Mouse (Mus musculus): ENCODE measurements around the gene Rpl18a. TPM values are rescaled to one million over a fixed set of nuclear protein-coding genes. Genes with fewer than 3 reads are reported as not detected.
"Not testable (repeated sequence)": the region's sequence is repeated elsewhere in the genome, so short reads cannot be mapped to it uniquely, and the experiment has no call there.

Rpl18a gene
- total RNA-seq, 4 experiments from 2014 or later = 935 to 1,159 (median 1,025) TPM

DNA sequence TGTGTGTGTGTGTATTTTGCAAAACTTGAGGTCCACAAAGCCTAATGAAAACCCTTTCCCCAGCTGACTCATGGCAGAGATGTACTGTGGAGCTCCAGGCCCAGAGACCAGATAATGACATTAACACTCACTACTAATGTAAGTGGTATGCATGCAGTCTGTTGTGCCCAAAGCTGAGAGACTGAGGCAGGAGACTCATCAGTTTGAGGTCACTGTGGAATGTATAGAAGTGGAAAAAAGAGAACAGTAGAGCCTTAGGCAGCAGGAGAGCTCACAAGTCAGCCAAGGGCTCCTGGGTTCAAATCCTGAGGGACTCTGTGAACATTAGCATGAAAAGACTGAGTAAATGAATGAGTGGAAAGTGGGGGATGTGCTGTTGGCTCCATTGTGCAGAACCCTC is 6.4 kb upstream of the Rpl18a start:
- no peak for DNase-seq (ENCODE audit: low spot score in 2 of 2)

DNA sequence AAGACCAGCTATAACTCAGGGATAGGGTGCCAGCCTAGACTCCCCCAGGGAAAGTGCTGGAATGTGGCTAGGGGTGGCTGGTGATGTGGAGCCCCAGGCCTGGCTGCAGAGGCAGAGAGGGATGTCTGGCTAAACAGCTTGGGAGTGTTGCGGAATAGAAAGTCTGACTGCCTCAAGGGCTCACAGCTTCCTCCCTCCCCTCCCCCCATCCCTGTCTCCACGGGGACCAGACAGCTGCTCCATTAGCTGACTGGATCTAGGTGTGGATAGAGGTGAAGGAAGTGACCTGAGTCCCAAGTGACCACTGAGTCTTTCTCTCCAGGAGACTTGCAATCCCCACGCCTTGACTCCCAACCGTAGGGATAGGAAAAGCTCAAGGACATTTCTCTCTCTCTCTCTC is 5.9 kb upstream of the Rpl18a start:
- no peak for DNase-seq (ENCODE audit: low spot score in 2 of 2)

- no peak for DNase-seq (ENCODE audit: low spot score in 2 of 2)
These were observed 5.0 kb upstream of the Rpl18a start for GRCm38 (mm10) chr8:70902211-70902610.

DNA sequence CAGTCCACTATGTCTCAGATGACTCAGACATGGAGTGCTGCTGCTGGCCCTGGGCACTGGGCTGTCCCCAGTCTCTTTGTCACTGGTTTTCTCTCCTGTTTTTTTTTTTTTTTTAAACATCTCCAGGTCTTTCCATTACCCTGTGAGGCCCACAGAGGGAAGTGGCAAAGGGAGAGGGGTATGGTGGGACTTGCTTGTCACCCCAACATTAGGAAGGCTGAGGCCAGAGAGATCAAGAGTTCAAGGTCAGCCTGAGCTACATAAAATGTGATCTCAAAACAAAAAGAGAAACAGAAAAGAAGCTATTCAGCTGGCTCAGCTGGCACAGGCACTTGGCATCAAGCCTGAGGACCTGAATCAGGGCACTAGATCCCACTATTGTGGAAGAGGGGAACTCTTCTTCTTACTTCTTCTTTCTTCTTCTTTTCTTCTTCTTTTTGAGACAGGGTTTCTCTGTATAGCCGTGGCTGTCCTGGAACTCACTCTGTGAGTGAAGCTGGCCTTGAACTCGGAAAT is 3.7 kb upstream of the Rpl18a start:
- DNase-seq (ENCODE audit: low spot score in 2 of 2) = no peak

DNA sequence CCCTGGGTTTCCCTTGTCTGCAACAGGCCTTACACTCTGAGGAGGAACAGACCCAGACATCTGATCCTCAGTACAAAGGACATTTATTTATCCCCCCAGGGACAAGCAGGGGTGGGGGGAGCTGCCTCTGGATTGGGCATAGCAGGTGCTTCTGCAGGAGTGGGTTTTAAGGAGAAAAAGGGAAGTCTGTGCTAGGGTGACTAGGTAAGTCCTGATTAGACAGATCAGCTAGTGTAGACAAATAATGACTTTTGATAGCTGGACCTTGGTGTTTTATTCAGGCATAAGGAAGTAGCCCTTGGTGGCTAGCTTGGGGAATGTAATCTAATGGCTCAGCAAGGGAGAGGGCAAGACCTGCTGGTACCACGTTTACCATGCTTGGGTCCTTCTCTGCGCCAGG is 2.0 kb upstream of the Rpl18a start:
- no peak for DNase-seq (ENCODE audit: low spot score in 2 of 2)

DNA sequence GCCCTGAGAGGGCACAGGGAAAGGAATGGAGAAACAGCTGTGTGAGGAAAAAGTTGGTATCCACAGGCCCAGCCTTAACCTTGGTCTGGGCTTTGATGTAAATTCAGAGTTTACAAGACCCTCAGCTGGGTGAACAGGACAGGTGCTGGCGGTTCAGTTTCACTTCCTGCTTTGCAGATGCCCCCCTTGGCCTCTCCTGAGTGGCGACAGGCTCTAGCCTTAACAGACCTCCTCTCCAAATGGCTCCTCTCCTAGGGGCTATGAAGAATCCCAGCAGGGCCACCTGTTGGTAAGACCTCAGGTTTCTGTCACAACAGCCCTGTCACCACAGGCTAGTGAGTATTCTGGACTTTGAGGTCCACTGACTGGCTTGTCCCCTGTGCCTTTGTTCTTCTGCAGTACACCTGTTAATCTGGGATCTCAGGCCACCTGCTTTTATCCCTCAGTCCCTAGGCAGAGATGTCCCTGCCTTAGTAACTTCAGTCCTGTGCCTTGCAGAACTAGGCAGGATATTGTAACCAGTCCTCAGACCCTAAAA is 1.5 kb upstream of the Rpl18a start:
- DNase-seq (ENCODE audit: low spot score in 2 of 2) = no peak

GRCm38 (mm10) chr8:70897681-70898413 is 635 bp upstream of the Rpl18a start:
- peak; percentile 72 to 74 for DNase-seq (ENCODE audit: low spot score in 2 of 2)

- no peak for DNase-seq (ENCODE audit: low spot score in 2 of 2)
These were observed 744 bp downstream of the Rpl18a start for GRCm38 (mm10) chr8:70896316-70897020.

- not testable (repeated sequence) for DNase-seq (ENCODE audit: low spot score in 2 of 2)
These were observed 1.5 kb downstream of the Rpl18a start for GRCm38 (mm10) chr8:70895571-70896259.

GRCm38 (mm10) chr8:70894771-70895545 is 2.3 kb downstream of the Rpl18a start:
- DNase-seq (ENCODE audit: low spot score in 2 of 2) = no peak

- DNase-seq (ENCODE audit: low spot score in 2 of 2) = no peak
These were observed 2.9 kb downstream of the Rpl18a start for GRCm38 (mm10) chr8:70894385-70894720.

- peak in 1 of 2 experiments; percentile 59 for DNase-seq (ENCODE audit: low spot score in 2 of 2)
These were observed 3.4 kb downstream of the Rpl18a start for GRCm38 (mm10) chr8:70893656-70894384.

GRCm38 (mm10) chr8:70892896-70893655 is 4.1 kb downstream of the Rpl18a start:
- no peak for DNase-seq (ENCODE audit: low spot score in 2 of 2)

DNA sequence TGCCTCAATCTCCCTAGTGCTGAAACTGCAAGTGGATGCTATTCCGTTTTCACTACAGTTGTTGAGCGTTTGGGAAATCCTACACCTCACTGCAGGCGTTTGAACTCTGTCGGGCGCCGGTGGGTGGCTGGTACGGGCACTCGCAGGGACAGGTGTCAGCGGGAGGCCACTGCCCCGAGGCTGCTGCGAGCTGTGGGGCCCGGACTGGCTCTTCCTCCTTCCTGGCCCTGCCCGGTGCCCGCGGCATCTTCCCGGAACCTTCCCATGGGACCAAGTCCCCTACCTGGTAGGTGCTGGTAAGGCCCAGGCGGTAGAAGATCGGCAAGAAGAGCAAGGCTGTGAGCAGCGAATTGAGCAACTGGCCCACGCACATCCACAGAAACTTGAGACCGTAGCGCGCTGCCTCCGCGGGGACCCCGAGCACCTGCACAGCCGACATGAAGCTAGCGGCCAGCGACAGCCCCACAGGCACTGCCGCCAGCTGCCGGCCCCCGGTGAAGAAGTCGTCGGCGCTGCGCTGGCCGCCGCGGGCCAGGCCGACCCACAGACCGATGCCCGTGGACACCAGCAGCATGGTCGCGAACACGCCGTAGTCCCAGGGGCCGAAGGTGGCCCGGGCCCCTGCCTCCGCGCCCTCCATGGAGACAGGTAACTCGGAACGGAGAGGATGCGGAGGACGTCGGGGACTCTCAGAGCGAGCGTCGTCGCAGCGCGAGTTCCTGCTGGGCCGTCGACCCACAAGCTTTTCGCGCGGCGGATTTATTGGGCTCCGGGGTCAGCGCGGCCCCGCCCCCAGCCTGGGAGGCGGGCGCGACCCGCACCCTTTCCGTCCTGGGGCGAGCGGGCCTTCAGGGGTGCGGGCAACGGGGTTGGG is 5.0 kb downstream of the Rpl18a start, which contains the start of gene Slc5a5:
Gene Slc5a5, minus strand, starts transcription at position 736 of the 874 bp plus-strand sequence.
- DNase-seq (ENCODE audit: low spot score in 2 of 2) = no peak

GRCm38 (mm10) chr8:70891356-70891755 is 5.9 kb downstream of the Rpl18a start:
- DNase-seq (ENCODE audit: low spot score in 2 of 2) = no peak

DNA sequence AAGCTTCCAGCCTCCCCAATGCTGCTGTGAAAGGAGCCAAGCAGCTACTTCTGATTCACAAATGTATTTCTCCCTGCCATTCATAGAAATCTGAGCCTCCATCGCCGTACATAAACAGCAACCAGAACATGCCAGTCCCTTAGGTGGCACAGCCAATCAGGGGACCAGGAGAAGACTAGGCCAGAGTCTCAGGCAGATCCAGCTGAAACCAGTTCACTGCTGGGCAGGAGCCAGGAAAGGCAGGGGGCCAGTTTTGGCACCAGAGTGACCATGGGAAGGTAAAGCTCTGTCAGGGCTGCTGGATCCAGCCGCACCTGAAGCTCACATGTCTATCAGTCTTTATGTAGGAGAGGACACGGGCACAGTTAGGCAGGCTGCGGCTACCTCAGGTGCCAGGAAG is 6.6 kb downstream of the Rpl18a start:
- DNase-seq (ENCODE audit: low spot score in 2 of 2) = no peak

DNA sequence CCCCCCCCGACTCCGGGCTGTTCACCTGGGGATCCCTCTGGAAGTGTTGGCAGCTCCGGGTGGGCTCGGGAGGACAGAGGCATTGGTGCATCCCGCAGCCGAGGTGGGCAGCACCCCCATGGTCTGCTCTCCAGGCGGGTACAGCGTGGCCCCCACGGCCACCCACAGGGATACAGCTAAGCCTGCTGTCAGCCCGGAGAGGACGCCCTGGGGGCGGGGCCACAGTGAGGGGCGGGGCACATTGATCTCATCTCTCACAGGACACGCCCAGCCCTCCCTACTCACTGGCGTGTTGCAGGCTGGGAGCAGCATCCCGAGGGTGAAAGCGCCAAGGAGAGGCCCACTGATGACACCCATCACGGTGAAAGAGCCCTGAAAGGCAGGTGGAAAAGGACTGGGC is 9.5 kb downstream of the Rpl18a start:
- DNase-seq (ENCODE audit: low spot score in 2 of 2) = no peak

DNA sequence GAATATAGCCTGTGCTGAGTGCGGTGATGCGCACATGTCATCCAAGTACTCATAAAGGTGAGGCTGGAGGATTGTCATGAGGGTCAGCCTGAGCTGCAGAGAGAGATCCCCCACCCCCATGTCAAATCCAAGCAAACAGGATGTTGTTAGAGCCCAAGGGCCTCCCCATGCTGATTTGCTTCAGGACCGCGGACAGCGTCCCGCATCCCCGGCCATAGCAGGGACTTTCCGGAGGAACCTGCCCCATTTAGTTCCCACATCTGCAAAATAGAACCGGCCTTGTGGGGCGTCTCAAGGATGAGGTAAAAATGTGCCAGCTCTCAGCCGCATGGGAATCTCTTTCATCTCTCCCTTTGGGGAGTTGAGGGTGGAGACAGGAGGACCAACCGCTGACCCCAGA is 11.6 kb downstream of the Rpl18a start:
- DNase-seq (ENCODE audit: low spot score in 2 of 2) = no peak

- DNase-seq (ENCODE audit: low spot score in 2 of 2) = no peak
These were observed 12.5 kb downstream of the Rpl18a start for GRCm38 (mm10) chr8:70884683-70885082.
